Mouse (Mus musculus) left cerebral cortex, postnatal 36 days (tissue): ENCODE results near the gene A930004D18Rik. TPM values are rescaled to one million over a fixed set of nuclear protein-coding genes. Genes with fewer than 3 reads are reported as not detected.

Experiments used
- DNase-seq, 2 experiments: peaks; one replicate each; pipeline ENCODE4 v3.0.0; 2021 to 2022; ENCODE audit warnings: low spot score in 2 of 2, mixed read lengths in 1 of 2
- intact Hi-C: fragments of 180-260 bp; cut with DNase I; formaldehyde crosslinking; loops from one replicate; pipeline ENCODE4 v1.15.1; 2025
- total RNA-seq, 2 experiments: library from RNA; stranded (reverse); gene quantifications; 2 replicates each; pipeline ENCODE4 v1.2.3; 2021

Gene A930004D18Rik
- 1 to 10 TPM; 2.1 to 3.2 TPM for total RNA-seq

DNA sequence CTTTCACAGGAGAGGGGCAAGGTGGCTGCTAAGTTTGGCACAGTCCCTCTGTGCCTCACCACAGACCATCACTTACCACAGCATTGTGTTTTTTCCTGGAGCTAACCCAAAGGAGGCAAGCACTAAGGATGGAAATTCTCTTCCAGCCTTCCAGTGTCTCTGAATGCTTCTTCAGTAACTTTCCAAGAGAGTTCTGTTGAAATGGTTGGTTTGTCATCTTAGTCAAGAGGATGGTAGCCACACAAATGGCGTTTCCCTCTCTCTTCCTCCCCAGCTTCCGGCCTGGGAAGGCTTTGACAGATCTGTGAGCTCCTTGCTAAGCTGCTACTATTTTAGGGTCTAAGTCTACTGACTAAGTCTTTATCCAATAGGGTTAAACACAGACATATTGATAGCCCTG is at the start of gene A930004D18Rik:
TSS of gene A930004D18Rik (minus strand) at position 247 of the 400 bp plus-strand sequence.
- no peak for DNase-seq
- intact Hi-C loops: no loop called here

DNA sequence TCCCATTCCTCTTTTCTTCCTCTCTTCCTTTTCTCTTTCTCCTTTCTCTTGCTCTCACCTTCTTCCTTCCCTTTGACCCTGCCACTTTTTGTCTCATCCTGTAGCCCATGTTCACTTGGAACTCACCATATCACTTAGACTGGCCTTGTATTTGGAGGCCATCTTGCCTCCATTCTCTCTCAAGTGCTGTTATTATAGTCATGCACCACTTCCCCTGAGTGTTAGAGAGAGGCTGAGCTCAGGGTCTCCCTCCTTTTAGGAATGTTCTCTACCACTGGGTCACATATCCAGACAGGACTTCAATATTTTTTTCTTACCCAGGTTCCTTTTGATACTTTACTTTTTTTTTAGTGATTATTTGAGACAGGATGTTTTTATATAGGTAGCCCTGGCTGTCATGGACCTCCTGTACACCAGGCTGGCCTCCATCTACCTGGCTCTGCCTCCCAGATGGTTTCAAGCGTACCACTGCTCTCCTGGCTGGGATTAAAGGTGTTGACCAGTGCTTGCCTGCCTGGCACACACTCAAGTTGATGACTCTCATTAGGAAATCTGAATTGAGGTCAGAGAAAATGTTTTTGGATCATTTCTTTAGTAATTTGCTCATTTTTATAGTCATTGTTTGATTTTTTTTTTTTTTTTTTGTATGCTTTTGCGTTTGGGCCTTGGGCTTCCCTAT is 42.8 kb upstream of the A930004D18Rik start:
- intact Hi-C loops: no loop called here
- no peak for DNase-seq

DNA sequence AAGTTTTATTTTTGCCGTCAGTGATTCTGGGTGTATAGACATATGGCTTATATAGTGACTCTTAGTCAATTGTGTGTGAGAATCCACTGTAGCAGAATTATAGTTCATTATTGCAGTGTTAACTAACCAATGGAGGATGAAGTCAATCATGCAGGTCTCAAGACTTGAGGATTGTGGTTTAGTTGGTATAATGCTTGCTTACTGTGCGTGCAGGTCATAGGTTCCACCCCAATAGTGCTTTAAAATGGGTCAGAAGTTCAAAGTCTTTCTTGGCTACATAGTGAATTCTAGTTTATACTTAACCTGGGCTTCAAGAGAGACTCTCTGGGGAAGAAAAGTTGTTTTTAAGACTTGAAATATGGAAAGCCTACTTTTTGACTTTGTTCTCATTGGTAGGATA is 34.4 kb upstream of the A930004D18Rik start:
- DNase-seq: no peak
- intact Hi-C loops: no loop called here

DNA sequence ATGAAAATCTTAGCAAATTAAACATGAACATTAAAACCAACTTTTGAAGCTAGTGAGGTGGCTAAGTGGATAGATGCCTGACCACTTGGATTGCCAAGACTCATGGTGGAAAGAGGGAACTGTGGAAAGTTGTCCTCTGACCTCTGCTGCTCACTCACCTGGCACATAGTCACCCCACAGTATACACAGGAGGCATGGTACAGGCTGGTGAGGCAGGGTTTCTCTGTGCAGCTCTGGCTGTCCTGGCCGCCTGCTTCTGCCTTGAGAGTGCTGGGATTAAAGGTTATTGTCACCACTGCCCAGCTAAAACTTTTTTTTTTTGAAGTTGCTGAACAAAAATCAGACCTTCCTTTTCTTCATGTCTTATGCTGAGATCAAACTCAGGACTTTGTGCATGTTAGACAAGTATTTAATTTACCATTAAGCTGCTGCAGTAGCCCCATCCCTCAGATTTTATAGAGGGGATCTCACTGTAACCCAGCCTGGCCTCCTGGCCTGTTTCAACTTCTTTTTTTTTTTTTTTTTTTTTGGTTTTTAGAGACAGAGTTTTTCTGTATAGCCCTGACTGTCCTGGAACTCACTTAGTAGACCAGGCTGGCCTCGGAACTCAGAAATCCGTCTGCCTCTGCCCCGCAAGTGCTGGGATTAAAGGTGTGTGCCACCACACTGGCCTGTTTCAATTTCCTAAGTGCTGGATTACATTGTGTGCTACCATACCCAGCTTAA is 30.7 kb upstream of the A930004D18Rik start:
- intact Hi-C loops: no loop called here
- DNase-seq: no peak

DNA sequence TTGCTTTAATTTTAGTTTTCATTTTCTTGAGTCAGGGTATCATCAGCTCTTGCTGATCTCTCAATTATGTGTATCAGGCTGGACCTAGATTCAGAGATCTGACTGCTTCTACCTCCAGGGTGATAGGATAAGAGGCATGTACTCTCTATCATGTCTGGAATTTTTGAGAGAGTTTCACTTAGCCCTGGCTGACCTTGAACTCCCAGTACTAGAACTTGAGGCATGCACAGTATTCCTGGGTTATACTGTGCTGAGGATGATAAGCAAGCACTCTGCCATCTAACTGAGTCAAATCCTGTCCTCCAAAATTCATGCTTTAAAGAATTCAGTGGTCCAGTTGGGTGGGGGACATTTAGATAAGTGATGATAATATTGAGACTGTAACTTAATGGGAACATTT is 28.9 kb upstream of the A930004D18Rik start:
- no peak for DNase-seq
- intact Hi-C loops: no loop called here

DNA sequence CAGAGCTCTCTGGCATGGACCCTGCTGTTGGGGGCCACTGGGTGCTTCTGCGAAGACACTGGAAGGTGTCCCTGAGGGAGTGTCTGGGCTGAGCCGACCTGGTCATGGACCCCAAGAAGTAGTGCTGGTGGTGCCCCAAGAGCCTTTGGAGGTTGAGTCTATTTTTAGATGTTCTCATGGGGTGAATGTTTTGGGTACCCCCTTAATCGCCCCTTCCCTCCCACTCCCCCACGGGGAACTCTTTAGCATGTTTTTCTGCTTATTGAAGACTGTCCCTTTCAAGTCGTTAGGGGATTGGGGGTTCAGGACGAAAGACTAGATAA is 28.1 kb upstream of the A930004D18Rik start:
- no peak for DNase-seq
- intact Hi-C loops: loop anchor here (2.0 kb wide), 1 partner anchor 37 kb away; no protein-coding TSS in a partner anchor

DNA sequence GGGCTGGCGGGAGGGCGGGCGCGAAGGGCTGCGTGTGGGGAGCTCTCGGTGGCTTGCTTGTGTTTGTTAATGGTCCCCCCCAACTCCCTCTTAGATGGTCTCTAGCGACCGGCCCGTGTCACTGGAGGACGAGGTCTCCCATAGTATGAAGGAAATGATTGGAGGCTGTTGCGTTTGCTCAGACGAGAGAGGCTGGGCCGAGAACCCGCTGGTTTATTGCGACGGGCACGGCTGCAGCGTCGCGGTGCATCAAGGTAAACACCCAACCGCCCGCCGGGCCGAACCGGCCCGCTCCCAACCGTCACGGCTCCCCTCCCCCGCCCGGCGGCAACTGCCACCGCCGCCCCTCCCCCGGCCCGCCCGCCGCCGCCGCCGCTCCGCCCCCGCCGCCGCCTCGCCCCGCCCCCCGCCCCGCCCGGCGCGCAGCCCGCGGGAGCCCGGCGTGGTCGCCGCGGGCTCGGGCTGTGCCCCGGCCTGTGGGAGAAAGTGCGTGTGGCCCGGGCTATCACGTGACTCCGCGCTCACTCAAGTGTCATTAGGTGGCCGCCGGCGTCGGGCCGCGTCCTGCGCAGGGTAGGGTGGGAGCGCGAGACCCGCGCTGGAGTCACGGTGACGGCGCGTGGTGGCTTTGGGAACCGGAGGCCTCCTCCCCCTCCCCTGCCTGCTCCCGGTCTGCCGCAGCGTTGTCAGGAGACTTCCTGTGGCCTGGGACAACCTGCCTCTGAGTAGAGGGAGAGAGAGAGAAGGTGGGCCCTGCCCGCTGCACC is 27.6 kb upstream of the A930004D18Rik start:
- intact Hi-C loops: loop anchor here (2.0 kb wide), 1 partner anchor 36 kb away; no protein-coding TSS in a partner anchor
- peak; percentile 67 to 70 for DNase-seq

DNA sequence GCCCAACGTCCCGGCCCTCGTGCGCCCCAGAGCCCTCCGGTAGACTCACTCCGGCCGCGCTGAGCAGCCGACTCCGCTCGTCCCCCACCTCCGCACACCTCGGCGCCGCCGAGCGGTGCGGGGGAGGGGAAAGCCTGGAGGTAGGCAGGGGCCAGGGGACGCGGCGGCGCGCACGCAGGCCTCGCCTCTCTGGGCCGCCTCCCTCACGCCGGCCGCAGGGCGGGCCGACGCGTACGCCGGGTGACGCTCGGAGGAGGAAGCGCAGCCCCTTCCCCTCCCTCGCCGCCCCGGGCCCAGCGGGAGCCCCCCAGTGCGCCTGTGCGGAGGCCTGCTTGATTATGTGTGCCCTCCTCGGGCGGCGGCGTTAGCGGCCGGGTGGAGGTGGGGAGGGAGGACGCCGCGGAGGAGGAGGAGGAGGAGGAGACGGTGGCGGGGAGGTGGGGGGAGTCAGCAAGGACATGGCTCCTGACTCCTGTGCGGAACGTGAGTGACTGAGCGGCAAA is 26.9 kb upstream of the A930004D18Rik start:
- intact Hi-C loops: loop anchor here (2.0 kb wide), 1 partner anchor 36 kb away; no protein-coding TSS in a partner anchor
- DNase-seq: peak; percentile 91 to 95

DNA sequence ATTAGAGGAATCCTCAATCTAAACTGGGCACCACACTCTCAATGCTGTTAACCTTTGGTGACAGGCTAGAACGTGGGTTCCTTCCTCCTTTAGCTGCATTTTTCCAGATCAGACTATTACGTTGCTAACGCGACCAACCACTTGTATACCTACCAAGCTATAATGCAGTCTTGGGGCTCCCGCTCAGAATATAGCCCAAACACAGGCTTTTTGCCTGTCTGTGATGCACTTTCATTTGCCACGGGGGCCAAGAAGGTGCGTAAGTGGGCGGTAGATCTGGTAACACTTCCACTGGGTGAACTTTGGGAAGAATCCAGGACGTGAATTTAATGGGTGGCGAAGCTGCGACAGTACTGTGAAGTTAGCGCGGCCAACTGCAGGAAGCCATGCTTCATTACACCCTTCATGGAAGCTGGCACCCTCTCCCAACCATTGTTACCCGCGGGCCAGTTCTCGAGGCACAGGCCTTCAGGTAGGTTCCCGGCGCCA is 26.3 kb upstream of the A930004D18Rik start:
- intact Hi-C loops: loop anchor here (2.0 kb wide), 1 partner anchor 35 kb away; no protein-coding TSS in a partner anchor
- peak; percentile 68 to 69 for DNase-seq

DNA sequence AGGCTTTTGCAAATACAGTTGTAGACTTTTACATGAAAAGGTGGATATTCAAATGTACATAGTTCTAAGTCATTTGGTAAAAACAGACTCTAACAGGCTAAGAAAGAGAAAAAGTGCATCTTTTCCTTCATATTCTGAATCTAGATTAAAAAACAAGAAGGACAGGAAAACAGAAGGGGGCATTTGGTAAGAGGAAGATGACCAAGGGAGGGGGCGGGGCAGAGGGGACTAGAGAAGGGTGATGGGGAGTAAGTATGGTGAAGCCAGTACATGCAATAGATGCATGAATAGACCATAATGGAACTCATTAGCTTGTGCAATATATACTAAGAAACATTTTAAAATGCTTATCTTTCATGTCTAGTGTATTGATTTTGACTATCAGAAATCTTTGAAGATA is 22.9 kb upstream of the A930004D18Rik start:
- DNase-seq: no peak
- intact Hi-C loops: no loop called here

DNA sequence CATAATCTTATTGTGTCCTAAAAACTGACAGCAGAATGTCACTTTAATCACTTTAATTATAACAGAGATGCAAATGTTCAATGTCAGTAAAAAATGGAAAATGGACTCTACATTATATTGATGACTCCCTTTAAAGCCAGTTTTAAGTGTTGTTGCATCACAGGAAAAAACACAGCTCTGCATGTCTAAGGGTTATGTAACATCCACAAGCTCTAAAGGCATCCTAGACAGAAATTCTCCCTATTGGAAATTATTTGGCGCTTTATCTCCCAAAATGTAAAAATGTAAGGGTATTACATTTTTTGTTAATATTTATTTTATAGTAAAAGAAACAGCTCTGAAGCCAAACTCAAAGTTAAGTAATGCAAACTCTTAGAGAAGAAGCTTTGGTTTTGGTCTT is 22.4 kb upstream of the A930004D18Rik start:
- no peak for DNase-seq
- intact Hi-C loops: loop anchor here (5.0 kb wide), 1 partner anchor 328 kb away; the partner anchor contains the start of gene Nebl

DNA sequence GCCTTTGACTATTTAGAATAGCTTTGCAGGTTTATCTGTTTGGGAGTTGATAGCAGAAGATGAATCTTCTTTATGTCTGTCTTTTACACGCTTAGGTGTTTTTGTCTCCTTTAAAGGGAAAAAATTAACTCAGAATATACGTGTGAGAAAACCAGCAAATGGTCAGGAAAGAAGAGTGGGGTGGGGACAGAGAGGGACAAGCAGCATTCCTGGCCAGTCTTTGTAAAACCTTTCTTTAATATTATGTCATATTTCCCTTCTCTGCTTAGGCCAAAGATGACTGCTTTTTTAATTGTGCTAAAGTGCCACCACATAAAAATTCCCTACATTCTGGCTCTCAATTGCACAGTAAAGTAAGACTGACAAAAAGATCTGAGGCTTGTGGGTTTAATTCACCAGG is 21.5 kb upstream of the A930004D18Rik start:
- DNase-seq: no peak
- intact Hi-C loops: loop anchor here (5.0 kb wide), 1 partner anchor 327 kb away; the partner anchor contains the start of gene Nebl

DNA sequence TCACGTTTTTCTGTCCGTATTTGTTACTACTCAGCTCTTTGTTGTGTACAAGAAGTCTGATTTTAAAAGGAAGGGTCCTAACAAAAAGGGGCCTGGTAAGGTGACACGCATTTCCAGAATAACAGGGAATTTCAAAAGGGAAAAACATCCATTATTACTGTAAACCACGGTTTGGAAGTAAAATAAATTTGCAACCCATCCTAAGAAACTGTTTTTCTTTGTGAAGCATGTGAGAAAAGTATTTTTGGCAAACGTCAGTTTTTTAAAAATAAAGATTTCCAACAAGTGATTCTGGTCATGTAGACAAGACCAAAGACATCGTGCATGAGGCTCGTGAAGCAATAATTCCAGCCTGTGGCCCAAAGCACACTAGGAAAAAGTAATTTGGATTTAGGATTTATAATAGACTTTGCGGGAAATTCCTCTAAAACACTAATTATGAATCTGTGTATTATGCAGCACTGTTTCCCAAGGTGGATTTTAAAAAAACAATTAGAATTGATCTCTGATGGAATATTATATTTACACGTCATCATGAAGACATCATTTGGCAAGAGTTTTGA is 20.7 kb upstream of the A930004D18Rik start:
- intact Hi-C loops: loop anchor here (5.0 kb wide), 1 partner anchor 326 kb away; the partner anchor contains the start of gene Nebl
- no peak for DNase-seq

DNA sequence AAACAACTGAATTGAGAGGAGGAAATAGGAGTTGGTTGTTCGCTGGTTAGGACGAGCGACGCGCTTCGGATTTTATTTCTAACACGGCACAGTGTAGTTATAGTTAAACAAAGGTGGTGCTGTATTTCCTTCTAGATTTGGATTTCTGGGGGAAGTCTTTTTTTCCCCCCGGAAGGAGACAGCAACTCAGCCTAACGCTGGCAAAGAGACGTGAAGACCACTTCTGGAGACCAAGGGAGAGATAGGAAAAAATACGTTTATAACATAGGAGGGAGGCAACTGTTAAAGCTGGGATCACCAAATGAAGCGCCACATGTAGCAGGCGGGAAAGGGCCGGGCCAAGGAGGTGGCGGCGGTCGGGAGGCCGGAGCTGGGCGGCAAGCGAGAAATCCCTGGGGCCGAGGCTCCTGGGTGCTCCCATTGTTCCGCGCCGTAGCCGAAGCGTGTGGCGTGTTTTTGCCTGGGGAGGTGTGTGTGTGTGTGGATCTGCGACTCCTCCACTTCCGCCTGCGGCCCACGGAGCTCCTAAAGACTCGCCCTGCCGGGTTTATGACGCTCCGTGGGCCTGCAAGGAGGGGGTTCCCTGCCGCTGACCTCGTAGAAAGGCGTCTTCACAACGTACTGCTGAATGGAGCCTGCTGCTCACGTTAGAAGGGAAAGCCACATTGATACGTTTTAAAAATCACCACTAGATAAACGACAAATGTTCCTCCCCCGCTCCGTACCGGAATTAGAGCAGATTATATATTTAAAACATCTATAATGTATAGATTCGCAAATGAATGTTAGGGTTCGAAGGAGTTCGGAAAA is 20.0 kb upstream of the A930004D18Rik start:
- intact Hi-C loops: loop anchor here (5.0 kb wide), 1 partner anchor 325 kb away; the partner anchor contains the start of gene Nebl

DNA sequence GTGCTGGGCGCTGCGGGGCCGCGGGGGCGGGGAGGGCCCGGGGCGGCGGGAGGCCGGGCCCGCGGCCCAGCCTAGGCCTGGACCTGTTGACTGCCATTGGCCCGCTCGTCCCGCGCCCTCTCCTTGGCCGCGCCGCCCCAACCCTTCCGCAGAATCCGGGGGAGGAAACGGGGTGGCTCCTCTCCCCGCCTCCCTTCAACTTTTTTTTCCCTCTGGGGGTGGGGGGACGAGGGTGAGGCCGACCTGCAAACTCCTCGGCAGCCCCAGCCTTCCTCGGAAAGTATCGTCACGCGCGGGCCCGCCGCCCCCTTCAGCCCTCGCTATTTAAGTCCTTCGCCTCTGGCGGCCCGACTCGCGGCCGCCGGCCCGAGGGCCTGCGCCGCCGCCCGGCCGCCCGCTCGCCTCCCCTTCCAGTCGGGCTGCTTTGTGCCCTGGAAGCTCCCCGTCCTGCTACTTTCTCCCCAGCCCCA is 19.3 kb upstream of the A930004D18Rik start:
- intact Hi-C loops: loop anchor here (5.0 kb wide), 1 partner anchor 325 kb away; the partner anchor contains the start of gene Nebl

More for the DNA sequence above, 20.0 kb upstream of the A930004D18Rik start:
- DNase-seq: peak; percentile 67 to 78

DNA sequence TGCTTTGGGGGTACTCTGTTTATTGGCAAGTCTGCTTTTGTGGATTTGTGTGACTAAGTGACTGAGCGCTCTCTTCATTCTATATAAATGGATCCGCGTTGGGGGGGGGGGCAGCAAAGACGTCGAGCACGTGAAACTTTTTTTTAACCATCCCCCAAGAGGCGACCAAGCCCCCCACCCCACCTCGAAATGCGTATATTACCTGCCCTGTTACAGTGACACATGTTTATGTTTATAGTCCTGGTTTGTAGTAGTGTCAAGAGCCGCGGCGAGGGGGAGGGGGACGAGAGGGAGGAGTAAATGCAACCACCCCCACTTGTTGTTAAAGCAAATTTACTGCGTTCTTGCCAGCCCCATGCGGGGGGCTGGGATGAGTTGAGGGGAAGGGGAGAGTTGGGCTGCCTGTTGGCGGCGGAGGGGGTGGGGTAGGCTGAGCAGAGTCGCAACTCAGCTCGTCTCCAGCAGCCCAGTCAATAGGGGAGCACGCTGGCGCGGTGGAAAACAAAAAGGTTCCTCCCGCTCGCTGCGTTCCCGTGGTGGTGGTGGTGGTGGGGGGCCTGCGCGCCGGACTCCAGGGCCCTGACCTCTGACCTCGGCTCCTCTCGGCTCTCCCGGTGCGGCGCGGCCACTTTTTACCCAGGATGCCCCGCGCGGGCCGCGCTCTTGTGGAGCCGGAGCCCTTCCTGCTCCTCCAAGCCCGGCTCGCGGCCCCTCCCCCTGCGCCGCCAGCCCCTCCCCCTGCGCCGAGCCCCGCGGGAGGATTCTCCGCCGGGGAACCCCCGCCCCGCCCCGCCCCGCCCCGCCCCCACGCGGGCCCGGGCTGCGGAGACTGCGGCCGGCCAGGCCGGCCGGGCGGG is 18.6 kb upstream of the A930004D18Rik start:
- intact Hi-C loops: loop anchor here (5.0 kb wide), 1 partner anchor 324 kb away; the partner anchor contains the start of gene Nebl

More for the DNA sequence above, 19.3 kb upstream of the A930004D18Rik start:
- DNase-seq: peak; percentile 85

More for the DNA sequence above, 18.6 kb upstream of the A930004D18Rik start:
- DNase-seq: peak; percentile 89 to 92
